Mouse (Mus musculus) frontal cortex, adult 2 months (tissue): ENCODE results near the gene Sag. TPM values are rescaled to one million over a fixed set of nuclear protein-coding genes. Genes with fewer than 3 reads are reported as not detected.
A peak's percentile ranks its signal among the peaks of the same experiment; 100 is the strongest.
"Not testable (repeated sequence)": the region's sequence is repeated elsewhere in the genome, so short reads cannot be mapped to it uniquely, and the experiment has no call there.

Experiments
- DNase-seq, 2 experiments: peaks; one replicate each; pipeline ENCODE4 v3.0.0; 2022; ENCODE audit warnings: low spot score in 1 of 2; ENCODE audit errors: extremely low spot score in 1 of 2
- polyA plus RNA-seq: library from polyadenylated mRNA; depleted of rRNA; stranded (reverse); fragments of >200 nt; gene quantifications from 2 replicates; pipeline ENCODE4 v1.2.3, GENCODE M21; 2012

The Sag gene
- polyA plus RNA-seq, 1 experiment, result 3.6 TPM

- DNase-seq, result no peak
These were observed 10.2 kb downstream of the Sag start for GRCm38 (mm10) chr1:87813681-87814080.

- DNase-seq, result no peak
These were observed 21.0 kb downstream of the Sag start for GRCm38 (mm10) chr1:87824420-87824995.

- no peak for DNase-seq
These were observed 21.8 kb downstream of the Sag start for GRCm38 (mm10) chr1:87825281-87825680.

GRCm38 (mm10) chr1:87825991-87826390, 22.5 kb downstream of the Sag start:
- DNase-seq, result no peak

- DNase-seq, result no peak
These were observed 23.0 kb downstream of the Sag start for GRCm38 (mm10) chr1:87826474-87826873.

GRCm38 (mm10) chr1:87827476-87827875, 24.0 kb downstream of the Sag start:
- not testable (repeated sequence) for DNase-seq

GRCm38 (mm10) chr1:87828185-87828584, 24.7 kb downstream of the Sag start:
- DNase-seq, result peak in 1 of 2 experiments; percentile 21

- no peak for DNase-seq
These were observed 25.6 kb downstream of the Sag start for GRCm38 (mm10) chr1:87828926-87829580.

- no peak for DNase-seq
These were observed 26.2 kb downstream of the Sag start for GRCm38 (mm10) chr1:87829621-87830211.

- no peak for DNase-seq
These were observed 33.0 kb downstream of the Sag start for GRCm38 (mm10) chr1:87836453-87836852.

GRCm38 (mm10) chr1:87837018-87837417, 33.5 kb downstream of the Sag start:
- no peak for DNase-seq

- no peak for DNase-seq
These were observed 37.1 kb downstream of the Sag start for GRCm38 (mm10) chr1:87840411-87841208.

- no peak for DNase-seq
These were observed 43.5 kb downstream of the Sag start for GRCm38 (mm10) chr1:87846801-87847474.

GRCm38 (mm10) chr1:87847475-87848168, 44.1 kb downstream of the Sag start:
- no peak for DNase-seq

- peak; percentile 53 to 70 for DNase-seq
These were observed 44.9 kb downstream of the Sag start for GRCm38 (mm10) chr1:87848237-87848996.

- no peak for DNase-seq
These were observed 45.8 kb downstream of the Sag start for GRCm38 (mm10) chr1:87849278-87849677.

GRCm38 (mm10) chr1:87851344-87851743, 47.9 kb downstream of the Sag start:
- DNase-seq, result no peak

GRCm38 (mm10) chr1:87852081-87852790, 48.8 kb downstream of the Sag start:
- DNase-seq, result no peak
